Mouse (Mus musculus) hindbrain, embryonic 13.5 days (tissue): ENCODE measurements around the gene Psme2. TPM values are rescaled to one million over a fixed set of nuclear protein-coding genes. Genes with fewer than 3 reads are reported as not detected.

ENCODE experiments used
- ATAC-seq: fragments of 200-750 bp; cut with Nextera tagmentation; 2 replicates; pipeline ENCODE4 v1.8.0; 2017; ENCODE audit warnings: moderate TSS enrichment; ENCODE audit not compliant: low FRiP score
- H3K27ac ChIP-seq: fragments of 300-500 bp; sonication (generic); 2 replicates; pipeline ENCODE4 v1.5.1; 2015; ENCODE audit warnings: inconsistent platforms, mild to moderate bottlenecking, moderate library complexity
- H3K27me3 ChIP-seq: fragments of 300-500 bp; sonication (generic); 2 replicates; pipeline ENCODE4 v1.6.1; 2015; ENCODE audit warnings: mild to moderate bottlenecking, inconsistent platforms
- H3K36me3 ChIP-seq: fragments of 300-500 bp; sonication (generic); 2 replicates; pipeline ENCODE4 v1.6.1; 2015; ENCODE audit warnings: mild to moderate bottlenecking, inconsistent platforms
- H3K4me1 ChIP-seq: fragments of 300-500 bp; sonication (generic); replicated peaks from 2 replicates; pipeline ENCODE4 v1.6.1; 2015; ENCODE audit warnings: inconsistent platforms
- H3K4me2 ChIP-seq: fragments of 300-500 bp; sonication (generic); 2 replicates; pipeline ENCODE4 v1.6.1; 2015; ENCODE audit warnings: inconsistent platforms, mild to moderate bottlenecking, moderate library complexity
- H3K4me3 ChIP-seq: fragments of 300-500 bp; sonication (generic); 2 replicates; pipeline ENCODE4 v1.5.1; 2015; ENCODE audit warnings: mild to moderate bottlenecking, inconsistent platforms
- H3K9ac ChIP-seq: fragments of 300-500 bp; sonication (generic); 2 replicates; pipeline ENCODE4 v1.6.1; 2015; ENCODE audit warnings: mild to moderate bottlenecking, inconsistent platforms
- H3K9me3 ChIP-seq: fragments of 300-500 bp; sonication (generic); 2 replicates; pipeline ENCODE4 v1.6.1; 2016; ENCODE audit warnings: inconsistent platforms
- WGBS: fragments of 180-500 bp; shearing (Covaris S2); methylation state at CpG from one replicate; pipeline ENCODE4 v1.1.7; 2015; 5-methylcytosine and 5-hydroxymethylcytosine counted together
- polyA plus RNA-seq: library from polyadenylated mRNA; unstranded; fragments of >200 nt; fragmentation: Nextera tagmentation; extraction: Ambion mirVana; gene quantifications from 2 replicates; pipeline ENCODE4 v1.2.1, GENCODE M21; 2015

The Psme2 gene
- polyA plus RNA-seq, 1 experiment from 2014 or later = 215 TPM

GRCm38 (mm10) chr14:55613346-55613745 is 22.4 kb upstream of the Psme2 start:
- H3K9ac ChIP-seq = no peak overlapping the region
- H3K4me2 ChIP-seq = no peak overlapping the region
- no peaks in the 10 kb centered on the region for H3K4me1 ChIP-seq
- 74% methylated on average over 6 of the region's 6 CpGs for WGBS
- H3K27me3 ChIP-seq = no peaks in the 10 kb centered on the region
- no peak overlapping the region for H3K27ac ChIP-seq
- H3K4me3 ChIP-seq = no peak overlapping the region
- no peaks in the 10 kb centered on the region for H3K9me3 ChIP-seq
- ATAC-seq = no peak
- H3K36me3 ChIP-seq = peaks cover 23% of the 10 kb centered on the region

- Histone ChIP-seq H3K36me3 (peaks cover 60% of the 10 kb centered on the region), H3K4me2 (no peak overlapping the region), H3K27me3 (no peaks in the 10 kb centered on the region), H3K9ac (no peak overlapping the region), H3K9me3 (no peaks in the 10 kb centered on the region), H3K4me3 (no peak overlapping the region), H3K27ac (no peak overlapping the region), H3K4me1 (peaks cover 6% of the 10 kb centered on the region)
- no peak for ATAC-seq
- WGBS = 95% methylated on average over 6 of the region's 6 CpGs
These were observed 17.4 kb upstream of the Psme2 start for GRCm38 (mm10) chr14:55608339-55608738.

GRCm38 (mm10) chr14:55605743-55606459 is 15.0 kb upstream of the Psme2 start:
- no peaks in the 10 kb centered on the region for H3K9me3 ChIP-seq
- WGBS = 94% methylated on average over 16 of the region's 16 CpGs
- H3K4me1 ChIP-seq = peaks cover 6% of the 10 kb centered on the region
- no peak overlapping the region for H3K4me3 ChIP-seq
- no peak overlapping the region for H3K9ac ChIP-seq
- no peak overlapping the region for H3K4me2 ChIP-seq
- H3K27me3 ChIP-seq = no peaks in the 10 kb centered on the region
- H3K36me3 ChIP-seq = peaks cover 83% of the 10 kb centered on the region
- H3K27ac ChIP-seq = no peak overlapping the region
- ATAC-seq = no peak

- ATAC-seq = no peak
- H3K27ac ChIP-seq = no peak overlapping the region
- H3K36me3 ChIP-seq = peaks cover 87% of the 10 kb centered on the region
- H3K9me3 ChIP-seq = no peaks in the 10 kb centered on the region
- WGBS = 91% methylated on average over 11 of the region's 11 CpGs
- H3K4me2 ChIP-seq = no peak overlapping the region
- no peak overlapping the region for H3K4me3 ChIP-seq
- H3K9ac ChIP-seq = no peak overlapping the region
- H3K27me3 ChIP-seq = no peaks in the 10 kb centered on the region
- H3K4me1 ChIP-seq = peaks cover 6% of the 10 kb centered on the region
These were observed 13.9 kb upstream of the Psme2 start for GRCm38 (mm10) chr14:55604823-55605222.

GRCm38 (mm10) chr14:55603633-55604576 is 13.0 kb upstream of the Psme2 start:
- Histone ChIP-seq H3K27me3 (no peaks in the 10 kb centered on the region), H3K9ac (peak overlapping the region; percentile 2; the same call in 1 of the 2 replicates), H3K36me3 (peaks cover 87% of the 10 kb centered on the region), H3K4me2 (peak overlapping the region; percentile 34), H3K9me3 (no peaks in the 10 kb centered on the region), H3K4me1 (peaks cover 6% of the 10 kb centered on the region), H3K4me3 (peak overlapping the region; percentile 15), H3K27ac (peak overlapping the region; percentile 35)
- 25% methylated on average over 19 of the region's 19 CpGs for whole genome bisulfite sequencing
- peak; percentile 86 for ATAC-seq

- peak within 1 kb of the TSS; percentile 2; the same call in 1 of the 2 replicates for H3K9ac ChIP-seq
- peak within 1 kb of the TSS; percentile 35 for H3K27ac ChIP-seq
- peak within 1 kb of the TSS; percentile 15 for H3K4me3 ChIP-seq
- H3K36me3 ChIP-seq = peaks cover 87% of the 10 kb centered on the region
- 88% methylated on average over 7 of the region's 7 CpGs for WGBS
- no peak for ATAC-seq
- H3K4me2 ChIP-seq = peak within 1 kb of the TSS; percentile 34
- no peaks in the 10 kb centered on the region for H3K9me3 ChIP-seq
- no peaks in the 10 kb centered on the region for H3K27me3 ChIP-seq
- H3K4me1 ChIP-seq = peaks cover 6% of the 10 kb centered on the region
These were observed 12.3 kb upstream of the Psme2 start, which contains the start of gene Irf9 for GRCm38 (mm10) chr14:55603271-55603632. Gene Irf9, plus strand, starts transcription at chr14:55603571.

GRCm38 (mm10) chr14:55598521-55599390 is 7.8 kb upstream of the Psme2 start:
- 95% methylated on average over 21 of the region's 21 CpGs for WGBS
- no peak for ATAC-seq
- peaks cover 10% of the 10 kb centered on the region for H3K4me1 ChIP-seq
- peaks cover 92% of the 10 kb centered on the region for H3K36me3 ChIP-seq
- H3K27ac ChIP-seq = no peak overlapping the region
- no peaks in the 10 kb centered on the region for H3K27me3 ChIP-seq
- no peaks in the 10 kb centered on the region for H3K9me3 ChIP-seq
- no peak overlapping the region for H3K4me2 ChIP-seq
- no peak overlapping the region for H3K9ac ChIP-seq
- H3K4me3 ChIP-seq = no peak overlapping the region

- H3K4me1 ChIP-seq = peaks cover 26% of the 10 kb centered on the region
- 72% methylated on average over 13 of the region's 13 CpGs for WGBS
- no peak overlapping the region for H3K4me2 ChIP-seq
- peaks cover 69% of the 10 kb centered on the region for H3K36me3 ChIP-seq
- no peak for ATAC-seq
- no peaks in the 10 kb centered on the region for H3K9me3 ChIP-seq
- no peaks in the 10 kb centered on the region for H3K27me3 ChIP-seq
- H3K4me3 ChIP-seq = no peak overlapping the region
- H3K9ac ChIP-seq = no peak overlapping the region
- no peak overlapping the region for H3K27ac ChIP-seq
These were observed 5.2 kb upstream of the Psme2 start for GRCm38 (mm10) chr14:55596036-55596690.

GRCm38 (mm10) chr14:55592226-55592625 is 1.3 kb upstream of the Psme2 start:
- Histone ChIP-seq H3K4me3 (peak overlapping the region; percentile 96), H3K4me2 (peak overlapping the region; percentile 87), H3K36me3 (peaks cover 45% of the 10 kb centered on the region), H3K27me3 (no peaks in the 10 kb centered on the region), H3K9ac (peak overlapping the region; percentile 94), H3K27ac (peak overlapping the region; percentile 94), H3K4me1 (peaks cover 42% of the 10 kb centered on the region), H3K9me3 (no peaks in the 10 kb centered on the region)
- ATAC-seq = no peak
- WGBS = 8% methylated on average over 16 of the region's 16 CpGs

GRCm38 (mm10) chr14:55591331-55591891 is 498 bp upstream of the Psme2 start, which contains the start of gene Rnf31:
Gene Rnf31, plus strand, starts transcription at chr14:55591708.
- peaks cover 42% of the 10 kb centered on the region for H3K4me1 ChIP-seq
- ATAC-seq = peak; percentile 92
- H3K36me3 ChIP-seq = peaks cover 43% of the 10 kb centered on the region
- H3K9ac ChIP-seq = peak within 1 kb of the TSS; percentile 94
- peak within 1 kb of the TSS; percentile 87 for H3K4me2 ChIP-seq
- H3K4me3 ChIP-seq = peak within 1 kb of the TSS; percentile 96
- H3K27me3 ChIP-seq = no peaks in the 10 kb centered on the region
- under 1% methylated on average over 33 of the region's 33 CpGs for WGBS
- H3K27ac ChIP-seq = peak within 1 kb of the TSS; percentile 94
- H3K9me3 ChIP-seq = no peaks in the 10 kb centered on the region
